Mouse (Mus musculus) heart, adult 2 months (tissue): ENCODE results near the gene Vstm4.

Experiments used
- CTCF ChIP-seq: fragments of 200-600 bp; IDR thresholded peaks from 2 replicates; pipeline ENCODE4 v1.8.1; 2022; ENCODE audit warnings: antibody characterized with exemption, mild to moderate bottlenecking, moderate library complexity
- EP300 ChIP-seq: fragments of 200-500 bp; IDR thresholded peaks from 2 replicates; pipeline ENCODE4 v1.6.1; 2011; ENCODE audit warnings: low read depth, low read length, control low read depth; ENCODE audit not compliant: insufficient read depth
- POLR2A ChIP-seq: fragments of 200-500 bp; IDR thresholded peaks from 2 replicates; pipeline ENCODE4 v1.6.1; 2011; ENCODE audit warnings: mild to moderate bottlenecking, low read depth, low read length, control low read depth; ENCODE audit not compliant: insufficient read depth

DNA sequence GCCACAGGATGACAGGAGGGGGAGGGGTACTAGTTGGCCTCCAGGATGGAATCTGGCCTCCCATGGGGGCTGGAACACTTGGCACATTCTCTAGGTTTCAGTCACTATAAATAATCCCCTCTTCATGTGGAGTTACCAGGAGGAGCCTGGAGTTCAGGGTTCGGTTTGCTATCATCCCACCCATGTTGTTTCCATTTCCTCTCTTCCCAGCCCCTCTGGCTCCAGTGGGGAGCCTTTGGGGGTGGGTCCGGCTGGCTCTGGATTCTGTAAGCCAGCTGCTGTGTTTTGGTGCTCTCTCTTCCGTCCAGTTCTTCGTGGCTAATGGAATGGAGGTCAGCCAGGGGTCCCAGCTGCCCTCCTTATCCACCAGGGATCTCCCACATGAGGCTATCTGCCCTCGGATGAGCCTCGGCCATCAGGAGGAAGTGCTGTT, 4.6 kb downstream of the Vstm4 start:
- TF ChIP-seq EP300, result no peak
- no peak for TF ChIP-seq POLR2A
- no peak for TF ChIP-seq CTCF
